8 mouse cellular contexts compared by ENCODE assay signal in genomic region chr13:101693967-101694495, GRCm38 (mm10).
DNase-seq lines count a peak whose midpoint lies in the region; ATAC-seq and TF ChIP-seq lines count a peak whose summit lies in the region.

No protein-coding gene starts in this region.

- H3K9me3 ChIP-seq in heart, embryonic 15.5 days (replicated peaks): no peaks in the 10 kb centered on the region
- no peaks in the 10 kb centered on the region for H3K9me3 ChIP-seq in liver, embryonic 13.5 days (replicated peaks)
- no peaks in the 10 kb centered on the region for H3K9me3 ChIP-seq in neural tube, embryonic 11.5 days (ENCODE audit: control insufficient read depth, low read length)
- H3K9me3 ChIP-seq in stomach, embryonic 16.5 days (replicated peaks; ENCODE audit: control insufficient read depth, low read length): no peaks in the 10 kb centered on the region

- H3K4me2 ChIP-seq in heart, embryonic 15.5 days: peak overlapping the region; percentile 86
- H3K4me2 ChIP-seq in liver, embryonic 13.5 days: peak overlapping the region; percentile 95
- peak overlapping the region; percentile 94 for H3K4me2 ChIP-seq in neural tube, embryonic 11.5 days (ENCODE audit: low read depth)
- H3K4me2 ChIP-seq in stomach, embryonic 16.5 days (ENCODE audit: low read depth, low read length): peak overlapping the region; percentile 72

- H3K27ac ChIP-seq in bone marrow macrophage, adult 2 months (ENCODE audit: insufficient read depth, low read depth, low read length): no peak overlapping the region
- peak overlapping the region; percentile 79 for H3K27ac ChIP-seq in heart, embryonic 15.5 days
- peak overlapping the region; percentile 92 for H3K27ac ChIP-seq in liver, embryonic 13.5 days
- no peak overlapping the region for H3K27ac ChIP-seq in neural tube, embryonic 11.5 days (ENCODE audit: low read depth, low read length)
- H3K27ac ChIP-seq in stomach, embryonic 16.5 days (ENCODE audit: low read length): peak overlapping the region; percentile 78

- peak; percentile 75 for DNase-seq in 416B (ENCODE audit: low read depth)
- peak; percentile 73 for DNase-seq in kidney, postnatal 14 days
- DNase-seq in liver, embryonic 13.5 days: peak; percentile 86
- peak; percentile 59 for DNase-seq in neural tube, embryonic 11.5 days (ENCODE audit: low spot score)

- 1% methylated on average over 12 of the region's 12 CpGs for WGBS in heart, embryonic 15.5 days
- WGBS in liver, embryonic 13.5 days (ENCODE audit: insufficient replicate concordance): under 1% methylated on average over 12 of the region's 12 CpGs
- WGBS in neural tube, embryonic 11.5 days: under 1% methylated on average over 12 of the region's 12 CpGs
- 2% methylated on average over 12 of the region's 12 CpGs for WGBS in stomach, embryonic 16.5 days

- no peak for TF ChIP-seq CTCF in bone marrow macrophage, adult 2 months (IDR thresholded peaks at IDR 0.05; ENCODE audit: low read depth, low read length)

- ATAC-seq in erythroblast, adult 5-6 weeks (replicated peaks; ENCODE audit: low FRiP score, poor library complexity, severe bottlenecking): peak; percentile 69
- peak; percentile 68 for ATAC-seq in heart, embryonic 15.5 days (replicated peaks; ENCODE audit: insufficient number of reproducible peaks, insufficient read depth, low FRiP score, low read depth)
- peak; percentile 92 for ATAC-seq in liver, embryonic 13.5 days (ENCODE audit: low read depth)
- ATAC-seq in neural tube, embryonic 11.5 days (ENCODE audit: insufficient read depth, low FRiP score, low TSS enrichment): peak; percentile 69; the same call in 1 of the 2 replicates
- ATAC-seq in stomach, embryonic 16.5 days (ENCODE audit: insufficient read depth, low FRiP score): peak; percentile 73

- peak overlapping the region; percentile 47 for H3K4me3 ChIP-seq in bone marrow macrophage, adult 2 months (ENCODE audit: insufficient read depth, low read length)
- peak overlapping the region; percentile 67 for H3K4me3 ChIP-seq in heart, embryonic 15.5 days
- H3K4me3 ChIP-seq in liver, embryonic 13.5 days (replicated peaks): peak overlapping the region; percentile 79
- H3K4me3 ChIP-seq in neural tube, embryonic 11.5 days (ENCODE audit: low read depth, low read length): peak overlapping the region; percentile 50
- peak overlapping the region; percentile 55 for H3K4me3 ChIP-seq in stomach, embryonic 16.5 days (replicated peaks; ENCODE audit: low read length)

- no peaks in the 10 kb centered on the region for H3K27me3 ChIP-seq in heart, embryonic 15.5 days
- no peaks in the 10 kb centered on the region for H3K27me3 ChIP-seq in liver, embryonic 13.5 days
- no peaks in the 10 kb centered on the region for H3K27me3 ChIP-seq in neural tube, embryonic 11.5 days (ENCODE audit: control insufficient read depth, insufficient read depth, low read length)
- H3K27me3 ChIP-seq in stomach, embryonic 16.5 days (ENCODE audit: control insufficient read depth, insufficient read depth, low read length): no peaks in the 10 kb centered on the region

- peaks cover 5% of the 10 kb centered on the region for H3K36me3 ChIP-seq in heart, embryonic 15.5 days
- H3K36me3 ChIP-seq in liver, embryonic 13.5 days: peaks cover 15% of the 10 kb centered on the region
- H3K36me3 ChIP-seq in neural tube, embryonic 11.5 days (ENCODE audit: control insufficient read depth, insufficient read depth, low read length): no peaks in the 10 kb centered on the region
- H3K36me3 ChIP-seq in stomach, embryonic 16.5 days (ENCODE audit: control insufficient read depth, insufficient read depth, low read length): peaks cover 3% of the 10 kb centered on the region; the same call in 1 of the 2 replicates

- TF ChIP-seq POLR2A in bone marrow macrophage, adult 2 months (IDR thresholded peaks at IDR 0.05; ENCODE audit: borderline replicate concordance, low read depth, low read length): no peak

- H3K9ac ChIP-seq in heart, embryonic 15.5 days: peak overlapping the region; percentile 67
- H3K9ac ChIP-seq in liver, embryonic 13.5 days: peak overlapping the region; percentile 89
- H3K9ac ChIP-seq in neural tube, embryonic 11.5 days (ENCODE audit: low read length): peak overlapping the region; percentile 70
- peak overlapping the region; percentile 83 for H3K9ac ChIP-seq in stomach, embryonic 16.5 days (ENCODE audit: low read length)

- H3K4me1 ChIP-seq in bone marrow macrophage, adult 2 months (ENCODE audit: control insufficient read depth, insufficient read depth, low read length): peaks cover 22% of the 10 kb centered on the region
- H3K4me1 ChIP-seq in heart, embryonic 15.5 days (replicated peaks): peaks cover 42% of the 10 kb centered on the region
- H3K4me1 ChIP-seq in liver, embryonic 13.5 days (replicated peaks): peaks cover 60% of the 10 kb centered on the region
- peaks cover 17% of the 10 kb centered on the region for H3K4me1 ChIP-seq in neural tube, embryonic 11.5 days (ENCODE audit: control insufficient read depth, insufficient read depth, low read length)
- H3K4me1 ChIP-seq in stomach, embryonic 16.5 days (ENCODE audit: control insufficient read depth, insufficient read depth, low read length): peaks cover 50% of the 10 kb centered on the region

Comparison
In these comparisons a context has a peak if more than half of its experiments do, and no peak if none do; other contexts are left out.
1. H3K27ac ChIP-seq: peak in heart, embryonic 15.5 days (single experiment), liver, embryonic 13.5 days (single experiment) and stomach, embryonic 16.5 days (single experiment); none in bone marrow macrophage, adult 2 months (single experiment) and neural tube, embryonic 11.5 days (single experiment).
2. Peak in every context shown above with its lines, with median percentiles within 50 percentile points of each other: DNase-seq, H3K4me3 ChIP-seq, ATAC-seq, H3K4me2 ChIP-seq and H3K9ac ChIP-seq.